Mouse (Mus musculus) gastrocnemius, postnatal 10 days (tissue): Measurements from ENCODE around the gene Nlrp2. TPM values are rescaled to one million over a fixed set of nuclear protein-coding genes. Genes with fewer than 3 reads are reported as not detected.

Source experiments
- DNase-seq: peaks from one replicate; pipeline ENCODE4 v3.0.0; 2021; ENCODE audit warnings: mixed read lengths
- long read RNA-seq, 2 experiments: library from polyadenylated mRNA; stranded (forward); transcript quantifications; one replicate each; pipeline ENCODE4 v2.0.0; 2021
- total RNA-seq, 2 experiments: library from RNA; stranded (reverse); gene quantifications; 2 replicates each; pipeline ENCODE4 v1.2.3; 2021

Gene Nlrp2
- total RNA-seq, result not detected
- long read RNA-seq, experiment 1, result 0 reads
- long read RNA-seq, experiment 2, result 0 reads

GRCm38 (mm10) chr7:5350935-5351334 is at the start of gene Nlrp2:
TSS of gene Nlrp2 (minus strand) at chr7:5351035.
- no peak for DNase-seq

GRCm38 (mm10) chr7:5366724-5367123 is 15.9 kb upstream of the Nlrp2 start:
- DNase-seq, result no peak

- no peak for DNase-seq
Observed at GRCm38 (mm10) chr7:5363599-5363998, 12.8 kb upstream of the Nlrp2 start.

GRCm38 (mm10) chr7:5350237-5350636 is 598 bp downstream of the Nlrp2 start, which contains the start of gene Gm5065:
TSS of gene Gm5065 (plus strand) at chr7:5350537.
- no peak for DNase-seq

GRCm38 (mm10) chr7:5327511-5327910 is 23.3 kb downstream of the Nlrp2 start:
- no peak for DNase-seq

- DNase-seq, result no peak
Observed at GRCm38 (mm10) chr7:5288281-5288680, 62.6 kb downstream of the Nlrp2 start.

GRCm38 (mm10) chr7:5263051-5263450 is 87.8 kb downstream of the Nlrp2 start:
- no peak for DNase-seq

Other genes starting within 250 kb of the Nlrp2 start
- not detected for gene Rfpl4, start 234.1 kb downstream of the Nlrp2 start, total RNA-seq
- 1 to 10 TPM; 2.4 to 2.6 TPM for gene Rasl2-9, start 225.1 kb downstream of the Nlrp2 start, total RNA-seq
- not detected for gene Vmn1r55, start 201.4 kb downstream of the Nlrp2 start, total RNA-seq
- not detected for gene Vmn1r56, start 154.3 kb downstream of the Nlrp2 start, total RNA-seq
- gene Vmn1r57, start 132.5 kb downstream of the Nlrp2 start, total RNA-seq, result not detected
- not detected for gene Gm5065, start 498 bp downstream of the Nlrp2 start, total RNA-seq
- not detected for gene Vmn1r58, start 62.4 kb upstream of the Nlrp2 start, total RNA-seq
- not detected for gene Vmn1r59, start 105.7 kb upstream of the Nlrp2 start, total RNA-seq
- not detected for gene Vmn2r28, start 142.9 kb upstream of the Nlrp2 start, total RNA-seq
- not detected for gene Vmn1r60, start 196.3 kb upstream of the Nlrp2 start, total RNA-seq